Mouse (Mus musculus): Measurements from ENCODE around the gene Vax2. TPM values are rescaled to one million over a fixed set of nuclear protein-coding genes. Genes with fewer than 3 reads are reported as not detected.

Gene Vax2
- not detected for total RNA-seq (2021)
- long read RNA-seq, experiment 1, result 0 reads
- long read RNA-seq, experiment 2, result 0 reads

- DNase-seq, result peak; percentile 66 to 68
- intact Hi-C loops (cut with DNase I), result no loop called here
These were observed at the start of gene Vax2 for GRCm38 (mm10) chr6:83711067-83711675. TSS of gene Vax2 (plus strand) at chr6:83711264.

GRCm38 (mm10) chr6:83665009-83665408, 46.1 kb upstream of the Vax2 start:
- DNase-seq, result no peak
- intact Hi-C loops (cut with DNase I), result no loop called here

DNA sequence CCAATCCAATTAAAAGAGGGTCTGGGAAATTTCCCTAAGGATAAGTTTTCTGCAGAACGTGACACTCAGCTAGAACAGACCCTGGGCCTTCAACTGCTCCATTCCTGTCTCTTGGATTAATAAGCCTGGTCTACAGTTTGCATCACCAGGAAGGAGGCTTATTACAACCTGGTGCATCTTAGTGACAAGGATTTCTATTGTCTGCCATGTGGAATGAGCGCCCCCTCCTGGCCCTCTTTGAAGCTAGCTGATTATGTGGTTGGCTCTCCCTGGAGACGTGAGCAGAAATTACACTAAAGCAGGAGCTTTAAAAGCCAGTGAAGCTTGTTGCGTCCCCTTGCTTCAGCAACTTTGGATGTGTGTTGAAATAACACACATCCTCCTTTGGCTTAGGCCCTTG, 37.7 kb upstream of the Vax2 start:
- intact Hi-C loops (cut with DNase I), result loop anchor here (1.0 to 10.0 kb wide), 3 partner anchors 90 to 449 kb away; no protein-coding TSS in a partner anchor
- DNase-seq, result peak; percentile 70 to 82

DNA sequence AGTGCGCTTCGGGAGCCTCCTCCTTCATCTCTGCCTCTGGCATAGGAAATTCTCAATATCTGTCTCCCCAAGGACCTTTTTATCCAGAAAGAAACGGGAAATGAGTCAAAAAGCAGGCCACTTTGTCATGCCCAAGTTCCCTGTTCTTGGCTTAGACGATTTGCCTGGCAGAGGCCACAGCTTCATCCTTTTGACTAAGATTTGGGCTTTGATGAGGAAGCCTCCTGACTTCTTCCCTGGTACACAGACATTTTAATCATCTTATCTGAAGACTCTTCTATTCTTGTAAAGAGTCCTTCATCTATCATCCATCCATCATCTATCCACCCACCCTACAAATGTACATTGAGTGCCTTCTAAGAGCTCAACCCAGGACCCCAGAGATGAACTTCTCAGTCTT, 33.3 kb upstream of the Vax2 start, which contains the start of gene Cd207:
TSS of gene Cd207 (minus strand) at position 101 of the 400 bp plus-strand sequence.
- intact Hi-C loops (cut with DNase I), result loop anchor here (10.0 kb wide), 1 partner anchor 453 kb away; no protein-coding TSS in a partner anchor
- DNase-seq, result no peak

DNA sequence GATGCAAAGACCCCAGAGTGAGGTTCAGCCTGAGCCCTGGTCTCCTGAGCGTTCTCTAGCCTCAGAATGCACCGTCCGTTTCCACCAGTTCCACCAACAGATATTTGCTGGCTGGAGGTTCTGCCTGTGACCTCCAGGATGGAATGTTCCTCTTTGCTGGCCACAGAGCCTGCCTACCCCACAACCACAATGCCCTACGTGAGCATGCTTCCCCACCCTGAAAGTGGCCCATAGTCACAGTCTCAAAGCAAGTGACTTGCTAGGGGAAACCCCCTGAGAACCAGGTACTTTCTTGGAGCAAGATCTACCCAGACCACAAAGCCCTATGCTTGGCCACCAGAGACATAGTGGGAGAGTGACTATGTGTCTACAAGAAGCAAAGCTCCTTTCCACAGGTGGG, 21.7 kb upstream of the Vax2 start:
- intact Hi-C loops (cut with DNase I), result no loop called here
- no peak for DNase-seq

GRCm38 (mm10) chr6:83690277-83690676, 20.8 kb upstream of the Vax2 start:
- peak; percentile 43 to 69 for DNase-seq
- intact Hi-C loops (cut with DNase I), result no loop called here

GRCm38 (mm10) chr6:83690936-83691335, 20.1 kb upstream of the Vax2 start:
- intact Hi-C loops (cut with DNase I), result no loop called here
- DNase-seq, result no peak

- no peak for DNase-seq
- intact Hi-C loops (cut with DNase I), result no loop called here
These were observed 18.1 kb upstream of the Vax2 start for GRCm38 (mm10) chr6:83692962-83693361.

DNA sequence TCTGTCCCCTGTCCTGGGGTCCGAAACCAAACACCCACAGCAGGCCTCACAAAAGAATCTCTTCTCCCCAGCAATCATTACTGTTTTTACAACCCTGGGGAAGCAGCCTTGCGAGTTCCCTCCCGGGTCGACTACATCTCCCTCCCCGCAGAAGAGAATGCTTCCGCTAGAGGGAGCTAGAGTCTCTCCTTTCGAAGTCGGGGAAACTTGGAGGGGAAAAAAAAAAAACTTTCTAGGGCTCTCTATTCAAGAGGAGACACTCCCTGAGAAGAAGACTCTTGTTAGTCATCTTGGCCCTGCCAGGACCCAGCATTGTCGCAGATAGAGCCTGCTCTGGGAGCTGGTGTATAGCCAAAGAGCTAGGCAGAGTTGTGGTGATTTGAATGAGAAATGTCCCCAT, 17.2 kb upstream of the Vax2 start:
- DNase-seq, result peak; percentile 23 to 78
- intact Hi-C loops (cut with DNase I), result loop anchor here (1.0 kb wide), 1 partner anchor 37 kb away; no protein-coding TSS in a partner anchor

DNA sequence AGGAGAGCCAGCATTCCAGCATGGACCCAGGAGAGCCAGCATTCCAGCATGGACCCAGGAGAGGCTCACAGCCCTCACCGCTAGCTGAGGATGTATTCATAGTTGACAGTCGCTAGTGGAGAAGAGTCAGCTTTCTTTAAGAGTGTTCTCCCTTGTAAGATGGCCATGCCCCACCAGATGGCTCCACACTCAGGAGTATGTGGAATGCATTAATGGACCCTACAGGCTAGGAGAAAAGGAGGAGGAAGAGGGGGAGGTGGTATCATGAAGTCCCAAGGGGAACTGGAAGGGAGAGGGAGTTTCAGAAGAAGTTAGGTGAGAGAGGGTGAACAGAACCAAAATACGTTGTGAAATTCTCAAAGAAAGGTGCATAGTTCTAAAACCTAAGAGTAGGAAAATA, 15.3 kb upstream of the Vax2 start:
- intact Hi-C loops (cut with DNase I), result no loop called here

GRCm38 (mm10) chr6:83696684-83697083, 14.4 kb upstream of the Vax2 start:
- DNase-seq, result no peak
- intact Hi-C loops (cut with DNase I), result no loop called here

More for the DNA sequence above, 15.3 kb upstream of the Vax2 start:
- DNase-seq, result no peak

DNA sequence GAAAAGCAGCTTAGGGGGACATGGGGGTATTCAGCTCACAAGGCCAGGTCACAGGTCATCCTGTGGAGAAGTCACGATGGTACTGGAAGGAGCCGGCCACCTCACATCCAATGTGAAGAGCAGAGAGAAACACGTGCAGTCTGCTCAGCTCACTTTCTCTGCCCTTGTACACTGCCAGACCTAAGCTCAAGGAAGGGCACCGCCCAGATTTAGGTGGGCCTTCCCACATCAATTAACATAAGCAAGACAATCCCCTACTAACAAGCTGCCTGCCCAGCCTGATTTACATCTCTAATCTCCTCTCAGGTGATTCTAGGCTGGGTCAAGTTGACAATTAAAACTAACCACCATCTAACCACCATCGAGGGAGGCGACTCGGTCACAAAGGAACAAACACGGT, 13.1 kb upstream of the Vax2 start:
- intact Hi-C loops (cut with DNase I), result no loop called here
- DNase-seq, result no peak

DNA sequence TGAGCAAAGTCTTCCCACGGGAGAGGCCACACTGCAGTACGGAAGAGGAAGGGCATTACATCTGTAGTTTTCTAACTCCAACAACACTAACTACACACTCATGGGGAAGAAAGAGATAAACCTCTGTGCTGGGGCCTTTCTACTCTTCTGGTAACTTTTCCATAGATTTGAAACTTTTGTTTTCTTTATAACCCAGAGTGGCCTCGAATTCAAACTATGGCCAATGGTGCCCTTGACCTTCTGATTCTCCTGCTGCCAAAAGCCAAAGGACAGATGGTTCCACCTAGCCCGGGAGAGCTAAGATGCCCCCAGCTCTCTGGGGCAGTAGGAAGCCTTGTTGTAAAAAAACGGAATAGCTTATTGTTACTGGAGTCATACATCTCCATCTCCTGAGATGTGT, 11.1 kb upstream of the Vax2 start:
- DNase-seq, result no peak
- intact Hi-C loops (cut with DNase I), result no loop called here

DNA sequence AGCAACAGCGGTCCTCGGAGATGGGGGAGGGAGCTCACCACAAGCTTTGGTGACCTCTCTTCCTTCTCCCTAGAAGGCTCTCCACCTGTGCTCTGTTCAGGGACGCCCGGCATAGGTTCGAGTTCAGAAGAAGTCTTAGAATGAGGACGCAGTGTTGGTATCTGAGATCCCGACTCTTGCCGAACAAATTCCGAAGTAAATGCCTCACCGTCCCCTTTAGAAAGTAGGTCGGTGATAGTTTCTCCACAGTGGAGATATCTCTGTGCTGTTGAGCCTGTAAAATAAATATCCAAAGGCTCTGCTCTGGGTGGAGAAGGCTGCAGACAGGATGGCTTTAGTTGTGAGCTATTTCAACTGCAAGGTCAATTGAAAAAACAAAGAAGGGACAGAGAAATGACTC, 10.1 kb upstream of the Vax2 start:
- no peak for DNase-seq
- intact Hi-C loops (cut with DNase I), result no loop called here

- no peak for DNase-seq
- intact Hi-C loops (cut with DNase I), result no loop called here
These were observed 8.7 kb upstream of the Vax2 start for GRCm38 (mm10) chr6:83702146-83702999.

- DNase-seq, result no peak
- intact Hi-C loops (cut with DNase I), result no loop called here
These were observed 7.9 kb upstream of the Vax2 start for GRCm38 (mm10) chr6:83703000-83703721.

- DNase-seq, result no peak
- intact Hi-C loops (cut with DNase I), result no loop called here
These were observed 7.4 kb upstream of the Vax2 start for GRCm38 (mm10) chr6:83703722-83704078.

GRCm38 (mm10) chr6:83704294-83704693, 6.8 kb upstream of the Vax2 start:
- no peak for DNase-seq
- intact Hi-C loops (cut with DNase I), result no loop called here

GRCm38 (mm10) chr6:83704701-83705100, 6.4 kb upstream of the Vax2 start:
- intact Hi-C loops (cut with DNase I), result no loop called here
- DNase-seq, result no peak

DNA sequence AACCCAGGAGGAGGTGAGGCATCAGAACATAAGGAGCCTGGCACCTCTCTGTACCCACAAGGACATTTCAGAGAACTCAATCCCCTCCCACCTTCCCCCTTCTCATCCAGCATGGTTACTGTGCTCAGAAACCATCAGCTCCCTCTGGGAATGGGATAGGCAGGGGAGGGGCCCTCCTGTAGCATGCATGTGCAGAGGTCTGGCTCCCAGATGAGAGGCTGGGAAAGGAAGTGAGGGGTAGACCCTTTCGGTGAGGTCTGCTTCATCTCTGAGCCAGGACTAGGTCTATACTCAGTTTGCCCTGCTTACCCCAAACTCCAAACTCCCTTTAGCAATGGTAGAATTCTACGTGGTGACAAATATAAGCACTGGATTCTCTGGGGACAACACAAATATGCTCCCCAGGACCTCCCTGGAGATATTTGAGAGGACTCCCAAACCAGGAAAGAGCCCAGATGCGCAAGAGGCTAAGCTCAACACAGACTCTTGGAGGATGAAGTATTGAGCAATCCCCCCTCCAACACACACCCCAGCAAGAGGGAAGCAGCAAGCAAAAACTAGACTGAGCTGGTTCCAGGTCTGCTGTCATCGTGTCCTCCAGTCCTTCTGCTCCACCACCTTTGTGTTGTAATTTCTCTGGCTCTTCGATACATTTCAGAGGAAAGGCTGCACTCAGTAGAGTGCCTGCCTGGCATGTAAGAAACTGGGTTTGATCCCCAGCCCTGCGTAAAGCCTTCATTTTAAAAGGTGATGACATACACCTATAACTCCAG, 3.1 kb upstream of the Vax2 start:
- intact Hi-C loops (cut with DNase I), result no loop called here
- DNase-seq, result no peak
